ENCODE assay signal across 9 mouse cellular contexts in genomic region chr2:131950598-131951095, GRCm38 (mm10). TPM values are rescaled to one million over a fixed set of nuclear protein-coding genes. Genes with fewer than 3 reads are reported as not detected.
DNase-seq lines count a peak whose midpoint lies in the region; ATAC-seq and TF ChIP-seq lines count a peak whose summit lies in the region.
"Had no signal": no experiment of that assay in that cellular context is flagged by ENCODE, and none has a peak within 500 bp of the region (broad histone marks: within the 10 kb centered on the region; RNA-seq: fewer than 3 reads in every experiment).

Gene Prnd, plus strand, starts transcription at chr2:131950861.

- WGBS in heart, postnatal 0 days, result 11% methylated on average over 10 of the region's 11 CpGs
- WGBS in midbrain, embryonic 16.5 days, result 19% methylated on average over 11 of the region's 11 CpGs

- H3K27me3 ChIP-seq in heart, postnatal 0 days (ENCODE audit: control insufficient read depth, insufficient read depth, low read length), result no peaks in the 10 kb centered on the region
- peaks cover 16% of the 10 kb centered on the region for H3K27me3 ChIP-seq in midbrain, embryonic 16.5 days (ENCODE audit: control insufficient read depth, insufficient read depth, low read depth, low read length)

- H3K27ac ChIP-seq in heart, postnatal 0 days (ENCODE audit: low read depth), result no peak within 1 kb of the TSS
- no peak within 1 kb of the TSS for H3K27ac ChIP-seq in midbrain, embryonic 16.5 days (ENCODE audit: low read length)

- no peak for TF ChIP-seq EP300 in heart, postnatal 0 days (IDR thresholded peaks at IDR 0.05; ENCODE audit: low read depth)

- H3K4me3 ChIP-seq in heart, postnatal 0 days (ENCODE audit: low read depth, low read length), result no peak within 1 kb of the TSS
- H3K4me3 ChIP-seq in midbrain, embryonic 16.5 days (ENCODE audit: low read depth, low read length), result no peak within 1 kb of the TSS
- H3K4me3 ChIP-seq: erythroblast, embryonic 14.5 days had no signal

- H3K4me1 ChIP-seq in heart, postnatal 0 days (ENCODE audit: control insufficient read depth, insufficient read depth), result peaks cover 26% of the 10 kb centered on the region; the same call in 1 of the 2 replicates
- H3K4me1 ChIP-seq in midbrain, embryonic 16.5 days (ENCODE audit: control insufficient read depth, insufficient read depth, low read length), result peaks cover 4% of the 10 kb centered on the region; the same call in 1 of the 2 replicates

- 0 out of 2 replicates have a peak, but pooled peaks have one; percentile 7 for ATAC-seq in heart, postnatal 0 days (ENCODE audit: insufficient read depth, low read depth)
- 0 out of 2 replicates have a peak, but pooled peaks have one; percentile 25 for ATAC-seq in midbrain, embryonic 16.5 days
- ATAC-seq in megakaryocyte progenitor cell, adult 5-6 weeks (replicated peaks; ENCODE audit: poor library complexity), result no peak

- no peaks in the 10 kb centered on the region for H3K9me3 ChIP-seq in heart, postnatal 0 days (replicated peaks; ENCODE audit: control insufficient read depth, low read length)
- no peaks in the 10 kb centered on the region for H3K9me3 ChIP-seq in midbrain, embryonic 16.5 days (replicated peaks; ENCODE audit: control insufficient read depth, low read length, poor library complexity, severe bottlenecking)

- no peak for TF ChIP-seq CTCF in heart, postnatal 0 days (IDR thresholded peaks at IDR 0.05; ENCODE audit: low read depth)

- H3K9ac ChIP-seq in heart, postnatal 0 days (replicated peaks; ENCODE audit: low read depth, low read length), result no peak within 1 kb of the TSS
- peak within 1 kb of the TSS; percentile 25; the same call in 1 of the 2 replicates for H3K9ac ChIP-seq in midbrain, embryonic 16.5 days (ENCODE audit: low read depth, low read length)

- H3K36me3 ChIP-seq in heart, postnatal 0 days (replicated peaks; ENCODE audit: control insufficient read depth, insufficient read depth, low read length), result no peaks in the 10 kb centered on the region
- no peaks in the 10 kb centered on the region for H3K36me3 ChIP-seq in midbrain, embryonic 16.5 days (ENCODE audit: control insufficient read depth, insufficient read depth, low read length)

- H3K4me2 ChIP-seq in heart, postnatal 0 days (ENCODE audit: low read depth, low read length), result 0 out of 2 replicates have a peak within 1 kb of the TSS, but pooled peaks have one; percentile 2
- no peak within 1 kb of the TSS for H3K4me2 ChIP-seq in midbrain, embryonic 16.5 days (ENCODE audit: low read length)

- DNase-seq in embryo, embryonic 10 days (ENCODE audit: low spot score), result peak; percentile 17
- DNase-seq in embryo, embryonic 10.5 days (ENCODE audit: low spot score), result no peak
- peak; percentile 10 to 23 for DNase-seq in right cerebral cortex, postnatal 10 days (ENCODE audit: low spot score in 2 of 2)
- DNase-seq in right cerebral cortex, postnatal 36 days (ENCODE audit: low spot score in 2 of 2), result no peak
- no peak for DNase-seq in heart, postnatal 0 days (ENCODE audit: low spot score)
- DNase-seq in layer of hippocampus, postnatal 36 days, result no peak

RNA-seq across cellular contexts. Expression of gene Prnd, which starts in this region (rescaled TPM):
- total RNA-seq in heart, postnatal 0 days (2014; rRNA removed; ENCODE audit: low replicate concordance), result 8.1 and 9.5 TPM in 2 replicates
- 16.6 and 18.6 TPM in 2 replicates for polyA plus RNA-seq in heart, postnatal 0 days (2015; fragmentation: Nextera tagmentation; extraction: Ambion mirVana)
- 8.0 and 10.7 TPM in 2 replicates for polyA plus RNA-seq in midbrain, embryonic 16.5 days (2015; fragmentation: Nextera tagmentation; extraction: Ambion mirVana)
- total RNA-seq in megakaryocyte progenitor cell, adult 5-6 weeks (2015), result 0.46 TPM in 1 of 2 replicates, not detected in the other
- not detected in 2 replicates for total RNA-seq in megakaryocyte progenitor cell, adult 5-6 weeks (2017)
- total RNA-seq in layer of hippocampus, postnatal 36 days (2021), result under 1 TPM; 0.13 to 0.25 TPM
- polyA plus RNA-seq: erythroblast, embryonic 14.5 days had no signal

Comparison
In these comparisons a context has a peak if more than half of its experiments do, and no peak if none do; other contexts are left out.
1. DNase-seq: peak in embryo, embryonic 10 days (single experiment) and right cerebral cortex, postnatal 10 days (2 of 2); none in embryo, embryonic 10.5 days (single experiment), right cerebral cortex, postnatal 36 days (0 of 2), heart, postnatal 0 days (single experiment) and layer of hippocampus, postnatal 36 days (0 of 2).